Mouse (Mus musculus): ENCODE results near the gene Vmn1r223. TPM values are rescaled to one million over a fixed set of nuclear protein-coding genes. Genes with fewer than 3 reads are reported as not detected.
"Not testable (repeated sequence)": the region's sequence is repeated elsewhere in the genome, so short reads cannot be mapped to it uniquely, and the experiment has no call there.

The Vmn1r223 gene
- not detected for total RNA-seq (2021)

- DNase-seq (ENCODE audit: low spot score); intact Hi-C loops (cut with DNase I): not testable (repeated sequence)
Measured at GRCm38 (mm10) chr13:23246834-23247233, at the start of gene Vmn1r223. Gene Vmn1r223, plus strand, starts transcription at chr13:23247134.

GRCm38 (mm10) chr13:23203885-23204284, 43.0 kb upstream of the Vmn1r223 start:
- intact Hi-C loops (cut with DNase I); DNase-seq (ENCODE audit: low spot score): not testable (repeated sequence)

- intact Hi-C loops (cut with DNase I); DNase-seq (ENCODE audit: low spot score): not testable (repeated sequence)
Measured at GRCm38 (mm10) chr13:23213827-23214226, 33.1 kb upstream of the Vmn1r223 start, which contains the start of gene Vmn1r221. Gene Vmn1r221, plus strand, starts transcription at chr13:23214127.

GRCm38 (mm10) chr13:23235847-23236246, 11.1 kb upstream of the Vmn1r223 start, which contains the start of gene Vmn1r222:
Gene Vmn1r222, minus strand, starts transcription at chr13:23235947.
- intact Hi-C loops (cut with DNase I); DNase-seq (ENCODE audit: low spot score): not testable (repeated sequence)

GRCm38 (mm10) chr13:23258546-23259048, 11.7 kb downstream of the Vmn1r223 start:
- intact Hi-C loops (cut with DNase I), result no loop called here
- no peak for DNase-seq (ENCODE audit: low spot score)

GRCm38 (mm10) chr13:23268606-23269005, 21.7 kb downstream of the Vmn1r223 start:
- DNase-seq (ENCODE audit: low spot score); intact Hi-C loops (cut with DNase I): not testable (repeated sequence)

- intact Hi-C loops (cut with DNase I); DNase-seq (ENCODE audit: low spot score): not testable (repeated sequence)
Measured at GRCm38 (mm10) chr13:23269127-23269526, 22.2 kb downstream of the Vmn1r223 start.

- no peak for DNase-seq (ENCODE audit: low spot score)
- intact Hi-C loops (cut with DNase I), result no loop called here
Measured at GRCm38 (mm10) chr13:23269681-23270080, 22.7 kb downstream of the Vmn1r223 start.

GRCm38 (mm10) chr13:23270321-23271101, 23.6 kb downstream of the Vmn1r223 start:
- intact Hi-C loops (cut with DNase I), result no loop called here
- no peak for DNase-seq (ENCODE audit: low spot score)

GRCm38 (mm10) chr13:23279576-23279975, 32.6 kb downstream of the Vmn1r223 start:
- DNase-seq (ENCODE audit: low spot score), result no peak
- intact Hi-C loops (cut with DNase I), result no loop called here

- intact Hi-C loops (cut with DNase I), result no loop called here
- no peak for DNase-seq (ENCODE audit: low spot score)
Measured at GRCm38 (mm10) chr13:23279992-23280391, 33.1 kb downstream of the Vmn1r223 start.

- intact Hi-C loops (cut with DNase I), result no loop called here
- DNase-seq (ENCODE audit: low spot score), result no peak
Measured at GRCm38 (mm10) chr13:23285191-23285920, 38.4 kb downstream of the Vmn1r223 start.

GRCm38 (mm10) chr13:23285921-23286720, 39.2 kb downstream of the Vmn1r223 start:
- DNase-seq (ENCODE audit: low spot score), result no peak
- intact Hi-C loops (cut with DNase I), result no loop called here

- intact Hi-C loops (cut with DNase I), result no loop called here
- no peak for DNase-seq (ENCODE audit: low spot score)
Measured at GRCm38 (mm10) chr13:23286721-23287362, 39.9 kb downstream of the Vmn1r223 start.

GRCm38 (mm10) chr13:23297737-23298136, 50.8 kb downstream of the Vmn1r223 start:
- intact Hi-C loops (cut with DNase I), result loop anchor here (10.0 kb wide), 1 partner anchor 107 kb away; no protein-coding TSS in a partner anchor
- no peak for DNase-seq (ENCODE audit: low spot score)

GRCm38 (mm10) chr13:23298445-23299232, 51.7 kb downstream of the Vmn1r223 start:
- intact Hi-C loops (cut with DNase I), result loop anchor here (10.0 kb wide), 1 partner anchor 106 kb away; no protein-coding TSS in a partner anchor
- DNase-seq (ENCODE audit: low spot score), result no peak

- no peak for DNase-seq (ENCODE audit: low spot score)
- intact Hi-C loops (cut with DNase I), result loop anchor here (10.0 kb wide), 1 partner anchor 105 kb away; no protein-coding TSS in a partner anchor
Measured at GRCm38 (mm10) chr13:23299276-23299998, 52.5 kb downstream of the Vmn1r223 start.

- intact Hi-C loops (cut with DNase I), result loop anchor here (10.0 kb wide), 1 partner anchor 105 kb away; no protein-coding TSS in a partner anchor
- DNase-seq (ENCODE audit: low spot score), result no peak
Measured at GRCm38 (mm10) chr13:23299999-23300341, 53.0 kb downstream of the Vmn1r223 start.

Data from heart, postnatal 25 days (tissue).